Mouse (Mus musculus): ENCODE results near the gene Tcp11x2. TPM values are rescaled to one million over a fixed set of nuclear protein-coding genes. Genes with fewer than 3 reads are reported as not detected.

Tcp11x2 gene
- polyA plus RNA-seq, 1 experiment from 2014 or later = not detected

Other genes starting within 250 kb of the Tcp11x2 start
- not detected in 3 replicates for gene AV320801, start 199.2 kb downstream of the Tcp11x2 start, polyA plus RNA-seq (2018)
- gene Nxf7, start 95.0 kb downstream of the Tcp11x2 start, polyA plus RNA-seq (2018) = not detected in 3 replicates
- gene Prame, start 66.1 kb downstream of the Tcp11x2 start, polyA plus RNA-seq (2018) = not detected in 3 replicates
- not detected in 3 replicates for gene Tmsb15a, start 31.5 kb upstream of the Tcp11x2 start, polyA plus RNA-seq (2018)
- gene Armcx5, start 48.9 kb upstream of the Tcp11x2 start, polyA plus RNA-seq (2018) = 3.9 to 6.2 TPM (median 5.5 TPM) in 3 replicates
- 11.8 to 14.5 TPM (median 13.1 TPM) in 3 replicates for gene Gprasp1, start 48.9 kb upstream of the Tcp11x2 start, polyA plus RNA-seq (2018)
- gene Bhlhb9, start 103.8 kb upstream of the Tcp11x2 start, polyA plus RNA-seq (2018) = 0.52 to 2.9 TPM (median 1.8 TPM) in 3 replicates
- not detected in 3 replicates for gene Gprasp2, start 145.2 kb upstream of the Tcp11x2 start, polyA plus RNA-seq (2018)

All from macrophage (primary cell).